Mouse (Mus musculus): ENCODE results near the gene B830017H08Rik.
A peak's percentile ranks its signal among the peaks of the same experiment; 100 is the strongest.

B830017H08Rik gene

DNA sequence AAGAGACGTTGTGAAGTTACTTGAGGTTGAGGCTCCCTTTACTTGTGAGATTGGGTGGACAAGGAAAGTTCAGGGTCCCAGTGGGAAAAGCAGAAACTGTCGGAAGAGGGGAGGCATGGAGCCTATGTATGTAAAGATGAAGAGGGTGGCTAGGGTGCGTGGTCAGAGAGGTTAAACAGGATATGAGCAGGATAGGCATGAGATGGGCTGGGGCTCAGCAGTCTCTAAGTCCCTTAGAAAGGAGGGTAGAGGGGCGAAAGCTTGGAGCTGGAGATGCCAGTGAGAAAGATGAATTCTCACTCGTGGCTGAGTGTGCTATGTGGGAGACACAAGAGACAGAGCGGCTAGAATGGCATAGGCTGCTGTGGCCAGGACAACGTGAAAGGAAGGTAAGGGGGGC lies at the start of gene B830017H08Rik:
Gene B830017H08Rik, plus strand, starts transcription at position 301 of the 400 bp plus-strand sequence.
- no peak for DNase-seq (ENCODE audit: low spot score)

GRCm38 (mm10) chr16:17785337-17785736 lies 47.6 kb upstream of the B830017H08Rik start:
- no peak for DNase-seq (ENCODE audit: low spot score)

GRCm38 (mm10) chr16:17792728-17793127 lies 40.2 kb upstream of the B830017H08Rik start:
- no peak for DNase-seq (ENCODE audit: low spot score)

DNA sequence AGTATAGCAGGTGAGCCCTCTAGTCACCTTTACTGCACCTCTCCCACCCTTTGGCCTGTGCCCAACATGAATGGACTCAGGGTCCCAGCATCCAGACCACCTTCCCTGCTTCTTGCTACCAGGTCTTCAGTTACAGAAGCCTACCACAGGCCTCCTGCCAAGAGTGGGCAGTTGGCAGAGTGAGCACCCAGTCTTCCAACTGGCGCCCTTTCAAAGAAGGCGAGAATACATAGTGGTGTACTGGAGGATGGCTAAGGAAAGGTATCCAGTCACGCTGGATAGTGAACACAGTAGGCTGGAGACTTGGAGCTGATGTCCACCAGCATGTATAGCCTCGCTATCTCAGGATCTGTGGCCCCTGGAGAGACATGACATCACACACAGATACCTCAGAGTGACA lies 38.9 kb upstream of the B830017H08Rik start:
- no peak for DNase-seq (ENCODE audit: low spot score)

- no peak for DNase-seq (ENCODE audit: low spot score)
Observed at GRCm38 (mm10) chr16:17795643-17796042, 37.3 kb upstream of the B830017H08Rik start.

GRCm38 (mm10) chr16:17796519-17796918 lies 36.4 kb upstream of the B830017H08Rik start:
- no peak for DNase-seq (ENCODE audit: low spot score)

DNA sequence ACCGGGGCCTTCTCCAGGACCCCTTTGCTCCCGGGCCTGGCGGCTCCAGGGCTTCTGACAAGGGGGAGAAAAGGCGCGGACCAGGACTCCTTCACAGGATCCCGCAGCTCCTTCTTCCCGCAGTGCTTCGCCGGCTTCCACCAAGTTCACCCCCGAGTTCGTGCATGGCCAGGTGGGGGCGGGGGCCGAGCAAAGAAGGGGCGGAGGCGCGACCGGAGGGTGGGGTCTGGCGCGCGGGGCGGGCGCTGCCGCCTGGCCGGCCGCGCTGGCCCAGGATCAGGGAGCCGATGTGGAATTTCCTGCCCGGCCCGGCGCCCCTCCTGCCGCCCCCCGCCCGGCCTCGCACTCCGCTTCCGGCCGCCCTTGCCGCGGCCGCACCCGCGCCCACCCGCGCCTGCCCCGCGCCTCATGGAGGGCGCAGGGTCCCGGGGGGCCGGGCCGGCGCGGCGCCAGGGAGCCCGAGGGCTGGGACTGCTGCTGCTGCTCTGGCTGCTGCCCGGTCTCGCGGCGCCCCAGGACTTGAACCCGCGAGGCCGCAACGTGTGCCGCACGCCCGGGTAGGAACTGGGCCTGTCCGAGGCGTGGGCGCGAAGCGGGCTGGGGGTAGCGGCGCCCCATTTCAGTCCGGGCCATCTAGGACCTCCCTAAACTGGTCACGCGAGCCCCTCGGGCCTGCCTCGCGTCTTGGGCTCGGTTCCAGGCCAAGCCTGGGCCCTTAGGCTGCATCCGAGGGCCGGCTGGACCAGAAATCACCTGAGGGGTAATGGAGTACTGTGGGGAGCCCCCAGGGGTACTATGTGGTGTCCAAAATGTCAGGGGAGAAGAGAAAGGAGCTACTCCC lies 35.7 kb upstream of the B830017H08Rik start, which contains the start of gene Scarf2:
Gene Scarf2, plus strand, starts transcription at position 312 of the 841 bp plus-strand sequence.
- DNase-seq (ENCODE audit: low spot score) = no peak

- DNase-seq (ENCODE audit: low spot score) = no peak
Observed at GRCm38 (mm10) chr16:17797812-17798311, 35.1 kb upstream of the B830017H08Rik start.

GRCm38 (mm10) chr16:17798321-17799180 lies 34.4 kb upstream of the B830017H08Rik start:
- DNase-seq (ENCODE audit: low spot score) = no peak

DNA sequence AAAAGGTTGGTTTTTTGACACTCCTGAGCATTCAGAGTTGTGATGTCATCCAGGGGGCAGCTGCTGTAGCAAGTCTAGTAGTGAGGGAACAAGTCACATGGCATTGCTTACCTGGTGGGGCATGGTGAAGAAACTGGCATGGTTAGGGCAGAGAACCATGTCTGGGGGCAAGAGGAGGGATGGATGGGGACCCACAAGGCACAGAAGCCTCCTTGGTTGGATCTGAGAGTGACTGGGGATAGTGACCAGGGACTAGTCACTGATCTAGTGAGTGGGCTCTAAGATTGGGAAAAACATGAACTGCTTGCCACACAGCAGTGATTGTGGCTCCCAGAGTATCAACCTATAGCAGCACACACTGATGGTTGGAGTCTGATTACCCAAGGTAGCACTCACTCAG lies 33.3 kb upstream of the B830017H08Rik start:
- no peak for DNase-seq (ENCODE audit: low spot score)

GRCm38 (mm10) chr16:17801777-17802455 lies 31.0 kb upstream of the B830017H08Rik start:
- DNase-seq (ENCODE audit: low spot score) = no peak

GRCm38 (mm10) chr16:17802456-17802838 lies 30.5 kb upstream of the B830017H08Rik start:
- DNase-seq (ENCODE audit: low spot score) = no peak

GRCm38 (mm10) chr16:17802839-17803674 lies 29.9 kb upstream of the B830017H08Rik start:
- DNase-seq (ENCODE audit: low spot score) = peak; percentile 50

- DNase-seq (ENCODE audit: low spot score) = no peak
Observed at GRCm38 (mm10) chr16:17803675-17804448, 29.1 kb upstream of the B830017H08Rik start.

DNA sequence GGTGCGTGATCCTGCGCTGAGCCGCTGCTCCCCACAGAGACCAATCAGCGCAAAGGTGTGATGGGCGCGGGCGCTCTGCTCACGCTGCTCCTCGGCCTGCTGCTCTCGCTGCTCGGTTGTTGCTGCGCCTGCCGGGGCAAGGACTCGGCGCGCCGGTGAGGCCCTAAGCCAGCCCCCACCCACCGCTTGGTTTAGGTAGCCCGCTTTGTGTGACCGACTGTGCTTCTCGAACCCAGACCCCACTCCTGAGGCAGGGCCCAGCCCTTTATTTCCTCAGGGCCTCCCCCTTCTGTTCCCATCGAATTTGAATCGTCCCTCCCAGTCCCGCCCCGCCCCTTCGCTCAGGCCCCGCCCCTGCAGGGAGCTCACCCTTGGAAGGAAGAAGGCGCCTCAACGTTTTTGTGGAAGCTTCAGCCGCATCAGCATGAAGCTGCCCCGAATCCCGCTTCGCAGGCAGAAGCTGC lies 28.4 kb upstream of the B830017H08Rik start:
- DNase-seq (ENCODE audit: low spot score) = no peak

- DNase-seq (ENCODE audit: low spot score) = no peak
Observed at GRCm38 (mm10) chr16:17804982-17805381, 27.9 kb upstream of the B830017H08Rik start.

- DNase-seq (ENCODE audit: low spot score) = no peak
Observed at GRCm38 (mm10) chr16:17806581-17807191, 26.2 kb upstream of the B830017H08Rik start.

DNA sequence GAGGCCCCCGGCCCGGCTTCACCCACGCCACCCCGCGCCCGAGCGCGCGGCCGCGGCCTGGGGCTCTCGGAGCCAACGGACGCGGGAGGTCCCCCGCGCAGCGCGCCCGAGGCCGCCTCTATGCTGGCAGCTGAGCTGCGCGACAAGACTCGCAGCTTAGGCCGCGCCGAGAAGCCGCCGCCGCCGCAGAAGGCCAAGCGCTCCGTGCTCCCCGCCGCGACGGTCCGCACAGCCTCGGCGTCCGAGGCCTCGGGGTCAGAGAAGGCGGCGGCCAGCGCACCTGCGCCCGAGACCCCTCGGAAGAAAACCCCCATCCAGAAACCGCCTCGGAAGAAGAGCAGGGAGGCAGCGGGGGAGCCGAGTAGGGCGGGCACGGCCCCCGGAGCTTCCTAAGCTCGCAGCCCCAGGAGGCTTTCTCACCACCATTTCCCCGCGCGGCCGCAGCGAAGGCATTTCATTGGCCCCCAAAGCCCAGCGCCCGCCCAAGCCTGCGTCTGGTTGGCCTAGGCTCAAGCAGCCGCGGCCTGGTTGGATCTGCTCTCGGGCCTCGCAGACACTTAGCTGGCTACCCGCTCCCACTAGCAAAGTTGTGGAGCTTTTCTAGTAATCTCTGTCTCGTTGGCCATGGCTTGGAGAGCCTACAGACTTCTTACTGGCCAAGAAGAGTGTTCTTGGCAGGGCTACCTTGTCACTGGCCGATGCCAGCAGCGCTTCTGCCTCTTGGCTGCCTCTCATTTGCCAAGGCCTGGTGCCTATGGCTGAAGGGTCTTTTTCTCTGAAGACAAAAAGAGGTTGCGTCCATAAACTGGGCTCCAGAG lies 25.5 kb upstream of the B830017H08Rik start:
- DNase-seq (ENCODE audit: low spot score) = peak; percentile 77

- DNase-seq (ENCODE audit: low spot score) = no peak
Observed at GRCm38 (mm10) chr16:17809125-17809524, 23.8 kb upstream of the B830017H08Rik start.

Data from left cerebral cortex, adult 11 months (tissue).